Mouse (Mus musculus): ENCODE measurements around the gene Ncapd3. TPM values are rescaled to one million over a fixed set of nuclear protein-coding genes. Genes with fewer than 3 reads are reported as not detected.

Ncapd3 gene
- polyA plus RNA-seq, 1 experiment from 2014 or later = 35.1 TPM

DNA sequence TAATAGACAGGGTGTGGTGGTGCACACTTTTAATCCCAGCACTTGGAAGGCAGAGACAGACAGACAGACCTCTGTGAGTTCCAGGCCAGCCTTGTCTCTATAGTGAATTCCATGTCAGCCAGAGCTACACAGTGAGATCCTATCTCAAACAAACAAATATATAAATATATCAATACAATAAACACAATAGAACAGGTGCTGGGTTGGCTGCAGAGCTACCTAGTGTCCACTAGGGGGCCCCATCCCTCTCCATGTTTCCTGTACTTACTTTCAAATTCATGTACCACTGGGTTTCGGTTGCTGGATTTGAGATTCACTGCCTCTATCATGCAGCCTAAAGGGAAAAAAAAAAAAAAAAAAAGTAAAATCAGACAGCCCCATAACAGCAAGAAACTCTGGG, 76.1 kb downstream of the Ncapd3 start:
- Histone ChIP-seq H3K4me2 (ENCODE audit: low read depth, low read length) (no peak overlapping the region), H3K36me3 (ENCODE audit: control insufficient read depth, insufficient read depth, low read length) (peaks cover 9% of the 10 kb centered on the region), H3K4me3 (ENCODE audit: low read length) (no peak overlapping the region), H3K27ac (ENCODE audit: low read length) (no peak overlapping the region), H3K9me3 (ENCODE audit: control insufficient read depth, low read length) (no peaks in the 10 kb centered on the region), H3K27me3 (ENCODE audit: control insufficient read depth, insufficient read depth, low read depth, low read length) (no peaks in the 10 kb centered on the region), H3K9ac (ENCODE audit: low read length) (no peak overlapping the region), H3K4me1 (replicated peaks; ENCODE audit: control insufficient read depth, insufficient read depth, low read length) (peaks cover 7% of the 10 kb centered on the region; the same call in 1 of the 2 replicates)
- WGBS = 33% methylated on average over 1 of the region's 1 CpGs
- no peak for ATAC-seq (ENCODE audit: low read depth)

- no peaks in the 10 kb centered on the region; the same call in 1 of the 2 replicates for H3K36me3 ChIP-seq (ENCODE audit: control insufficient read depth, insufficient read depth, low read length)
- no peaks in the 10 kb centered on the region for H3K9me3 ChIP-seq (ENCODE audit: control insufficient read depth, low read length)
- no peaks in the 10 kb centered on the region for H3K27me3 ChIP-seq (ENCODE audit: control insufficient read depth, insufficient read depth, low read depth, low read length)
- H3K4me2 ChIP-seq (ENCODE audit: low read depth, low read length) = no peak overlapping the region
- no peak for ATAC-seq (ENCODE audit: low read depth)
- H3K4me1 ChIP-seq (replicated peaks; ENCODE audit: control insufficient read depth, insufficient read depth, low read length) = peaks cover 7% of the 10 kb centered on the region; the same call in 1 of the 2 replicates
- WGBS = 66% methylated on average over 4 of the region's 4 CpGs
- peak overlapping the region; percentile 74; the same call in 1 of the 2 replicates for H3K27ac ChIP-seq (ENCODE audit: low read length)
- H3K4me3 ChIP-seq (ENCODE audit: low read length) = no peak overlapping the region
- H3K9ac ChIP-seq (ENCODE audit: low read length) = no peak overlapping the region
Measured at GRCm38 (mm10) chr9:27108451-27108850, 78.5 kb downstream of the Ncapd3 start.

GRCm38 (mm10) chr9:27109533-27110514, 79.8 kb downstream of the Ncapd3 start:
- no peaks in the 10 kb centered on the region for H3K27me3 ChIP-seq (ENCODE audit: control insufficient read depth, insufficient read depth, low read depth, low read length)
- no peaks in the 10 kb centered on the region for H3K9me3 ChIP-seq (ENCODE audit: control insufficient read depth, low read length)
- ATAC-seq (ENCODE audit: low read depth) = peak; percentile 90
- no peak overlapping the region for H3K4me2 ChIP-seq (ENCODE audit: low read depth, low read length)
- H3K36me3 ChIP-seq (ENCODE audit: control insufficient read depth, insufficient read depth, low read length) = no peaks in the 10 kb centered on the region
- 62% methylated on average over 22 of the region's 22 CpGs for WGBS
- H3K27ac ChIP-seq (ENCODE audit: low read length) = peak overlapping the region; percentile 62
- H3K4me1 ChIP-seq (replicated peaks; ENCODE audit: control insufficient read depth, insufficient read depth, low read length) = peaks cover 7% of the 10 kb centered on the region; the same call in 1 of the 2 replicates
- no peak overlapping the region for H3K9ac ChIP-seq (ENCODE audit: low read length)
- H3K4me3 ChIP-seq (ENCODE audit: low read length) = no peak overlapping the region

DNA sequence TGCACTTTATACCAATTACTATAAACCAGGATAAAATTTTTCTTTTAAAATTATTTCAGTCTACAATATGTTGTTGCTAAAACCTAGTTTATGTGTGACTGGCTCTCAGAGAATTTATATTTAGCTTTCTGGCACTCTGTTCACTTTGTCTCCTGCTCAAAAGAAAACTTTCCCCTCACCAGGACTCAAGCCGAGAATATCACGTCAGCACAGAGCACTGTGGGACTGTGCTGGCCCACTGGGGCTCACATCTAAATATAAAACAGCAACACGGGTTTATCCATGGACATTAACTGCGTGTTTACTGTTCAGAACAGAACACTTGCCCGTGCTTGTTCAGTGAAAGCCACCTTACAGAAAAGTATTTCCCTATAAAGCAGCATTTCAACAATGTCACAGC, 80.7 kb downstream of the Ncapd3 start:
- H3K27me3 ChIP-seq (ENCODE audit: control insufficient read depth, insufficient read depth, low read depth, low read length) = no peaks in the 10 kb centered on the region
- peak overlapping the region; percentile 62 for H3K27ac ChIP-seq (ENCODE audit: low read length)
- H3K9me3 ChIP-seq (ENCODE audit: control insufficient read depth, low read length) = no peaks in the 10 kb centered on the region
- H3K36me3 ChIP-seq (ENCODE audit: control insufficient read depth, insufficient read depth, low read length) = no peaks in the 10 kb centered on the region
- WGBS = 50% methylated on average over 5 of the region's 5 CpGs
- H3K4me1 ChIP-seq (replicated peaks; ENCODE audit: control insufficient read depth, insufficient read depth, low read length) = peaks cover 7% of the 10 kb centered on the region; the same call in 1 of the 2 replicates
- no peak overlapping the region for H3K4me2 ChIP-seq (ENCODE audit: low read depth, low read length)
- no peak overlapping the region for H3K9ac ChIP-seq (ENCODE audit: low read length)
- no peak overlapping the region for H3K4me3 ChIP-seq (ENCODE audit: low read length)
- ATAC-seq (ENCODE audit: low read depth) = no peak

DNA sequence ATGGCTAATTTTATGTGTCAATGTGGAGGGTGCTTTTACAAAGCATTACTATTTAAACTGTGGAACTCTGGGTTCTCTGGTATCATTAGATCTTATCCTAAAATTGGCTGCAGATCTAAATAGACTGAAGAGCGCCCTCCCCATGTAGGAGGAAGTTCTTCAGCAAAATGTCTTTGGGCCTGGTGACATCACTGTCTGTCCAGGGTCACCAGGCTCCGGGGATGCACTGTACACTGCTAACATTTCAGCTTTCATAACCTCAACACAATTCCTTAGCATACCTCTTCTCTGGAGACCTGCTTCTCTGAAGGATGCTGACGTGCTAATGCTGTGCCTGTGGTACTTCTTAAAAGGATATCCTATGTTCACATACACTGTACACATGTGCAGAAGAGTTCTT, 81.8 kb downstream of the Ncapd3 start:
- Histone ChIP-seq H3K4me1 (replicated peaks; ENCODE audit: control insufficient read depth, insufficient read depth, low read length) (peaks cover 7% of the 10 kb centered on the region; the same call in 1 of the 2 replicates), H3K9me3 (ENCODE audit: control insufficient read depth, low read length) (no peaks in the 10 kb centered on the region), H3K9ac (ENCODE audit: low read length) (no peak overlapping the region), H3K36me3 (ENCODE audit: control insufficient read depth, insufficient read depth, low read length) (no peaks in the 10 kb centered on the region), H3K27me3 (ENCODE audit: control insufficient read depth, insufficient read depth, low read depth, low read length) (no peaks in the 10 kb centered on the region), H3K4me3 (ENCODE audit: low read length) (no peak overlapping the region), H3K27ac (ENCODE audit: low read length) (no peak overlapping the region), H3K4me2 (ENCODE audit: low read depth, low read length) (no peak overlapping the region)
- 76% methylated on average over 3 of the region's 3 CpGs for WGBS
- no peak for ATAC-seq (ENCODE audit: low read depth)

- no peaks in the 10 kb centered on the region for H3K27me3 ChIP-seq (ENCODE audit: control insufficient read depth, insufficient read depth, low read depth, low read length)
- 72% methylated on average over 9 of the region's 9 CpGs for WGBS
- H3K4me2 ChIP-seq (ENCODE audit: low read depth, low read length) = no peak overlapping the region
- H3K4me3 ChIP-seq (ENCODE audit: low read length) = no peak overlapping the region
- H3K9me3 ChIP-seq (ENCODE audit: control insufficient read depth, low read length) = no peaks in the 10 kb centered on the region
- H3K4me1 ChIP-seq (replicated peaks; ENCODE audit: control insufficient read depth, insufficient read depth, low read length) = peaks cover 5% of the 10 kb centered on the region; the same call in 1 of the 2 replicates
- no peak for ATAC-seq (ENCODE audit: low read depth)
- no peak overlapping the region for H3K9ac ChIP-seq (ENCODE audit: low read length)
- no peaks in the 10 kb centered on the region for H3K36me3 ChIP-seq (ENCODE audit: control insufficient read depth, insufficient read depth, low read length)
- H3K27ac ChIP-seq (ENCODE audit: low read length) = no peak overlapping the region
Measured at GRCm38 (mm10) chr9:27121254-27121653, 91.3 kb downstream of the Ncapd3 start.

- no peaks in the 10 kb centered on the region for H3K9me3 ChIP-seq (ENCODE audit: control insufficient read depth, low read length)
- no peak overlapping the region for H3K27ac ChIP-seq (ENCODE audit: low read length)
- H3K4me3 ChIP-seq (ENCODE audit: low read length) = no peak overlapping the region
- 71% methylated on average over 4 of the region's 4 CpGs for WGBS
- H3K27me3 ChIP-seq (ENCODE audit: control insufficient read depth, insufficient read depth, low read depth, low read length) = no peaks in the 10 kb centered on the region
- no peak for ATAC-seq (ENCODE audit: low read depth)
- H3K9ac ChIP-seq (ENCODE audit: low read length) = no peak overlapping the region
- H3K4me2 ChIP-seq (ENCODE audit: low read depth, low read length) = no peak overlapping the region
- no peaks in the 10 kb centered on the region for H3K36me3 ChIP-seq (ENCODE audit: control insufficient read depth, insufficient read depth, low read length)
- H3K4me1 ChIP-seq (replicated peaks; ENCODE audit: control insufficient read depth, insufficient read depth, low read length) = peaks cover 5% of the 10 kb centered on the region; the same call in 1 of the 2 replicates
Measured at GRCm38 (mm10) chr9:27122076-27122475, 92.1 kb downstream of the Ncapd3 start.

- 79% methylated on average over 4 of the region's 4 CpGs for WGBS
Measured at GRCm38 (mm10) chr9:27122963-27123362, 93.0 kb downstream of the Ncapd3 start.

DNA sequence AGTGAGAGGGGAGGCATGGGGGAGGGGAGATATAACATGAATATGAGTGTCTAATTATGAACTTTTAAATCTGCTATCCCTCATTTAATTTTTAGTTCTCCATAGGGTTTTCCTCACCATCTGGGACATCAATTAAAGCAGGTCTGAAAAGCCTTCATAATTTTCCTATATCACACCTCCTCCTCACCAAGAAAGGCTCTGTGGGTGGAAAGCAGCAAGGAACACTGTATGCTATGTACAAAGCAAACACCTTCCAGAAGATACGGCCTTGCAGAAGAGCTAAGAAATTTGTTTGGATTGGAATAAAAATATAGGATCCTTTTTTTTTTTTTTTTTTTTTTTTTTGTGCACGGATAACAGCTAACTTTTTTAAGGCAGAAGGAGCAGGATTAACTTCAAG, 94.0 kb downstream of the Ncapd3 start:
- WGBS = 49% methylated on average over 2 of the region's 2 CpGs
- Histone ChIP-seq H3K4me3 (ENCODE audit: low read length) (no peak overlapping the region), H3K27ac (ENCODE audit: low read length) (no peak overlapping the region), H3K4me1 (replicated peaks; ENCODE audit: control insufficient read depth, insufficient read depth, low read length) (peaks cover 5% of the 10 kb centered on the region; the same call in 1 of the 2 replicates), H3K9me3 (ENCODE audit: control insufficient read depth, low read length) (no peaks in the 10 kb centered on the region), H3K27me3 (ENCODE audit: control insufficient read depth, insufficient read depth, low read depth, low read length) (no peaks in the 10 kb centered on the region), H3K9ac (ENCODE audit: low read length) (no peak overlapping the region), H3K36me3 (ENCODE audit: control insufficient read depth, insufficient read depth, low read length) (no peaks in the 10 kb centered on the region), H3K4me2 (ENCODE audit: low read depth, low read length) (no peak overlapping the region)
- no peak for ATAC-seq (ENCODE audit: low read depth)

More at GRCm38 (mm10) chr9:27122963-27123362, 93.0 kb downstream of the Ncapd3 start:
- Histone ChIP-seq H3K4me3 (ENCODE audit: low read length) (no peak overlapping the region), H3K4me1 (replicated peaks; ENCODE audit: control insufficient read depth, insufficient read depth, low read length) (peaks cover 5% of the 10 kb centered on the region; the same call in 1 of the 2 replicates), H3K36me3 (ENCODE audit: control insufficient read depth, insufficient read depth, low read length) (no peaks in the 10 kb centered on the region), H3K4me2 (ENCODE audit: low read depth, low read length) (no peak overlapping the region), H3K27ac (ENCODE audit: low read length) (no peak overlapping the region), H3K27me3 (ENCODE audit: control insufficient read depth, insufficient read depth, low read depth, low read length) (no peaks in the 10 kb centered on the region), H3K9me3 (ENCODE audit: control insufficient read depth, low read length) (no peaks in the 10 kb centered on the region), H3K9ac (ENCODE audit: low read length) (no peak overlapping the region)
- no peak for ATAC-seq (ENCODE audit: low read depth)
